Mouse (Mus musculus) forebrain, embryonic 13.5 days (tissue): ENCODE measurements around the gene Mrpl19. TPM values are rescaled to one million over a fixed set of nuclear protein-coding genes. Genes with fewer than 3 reads are reported as not detected.

Source experiments
- ATAC-seq: fragments of 200-750 bp; cut with Nextera tagmentation; 2 replicates; pipeline ENCODE4 v1.8.0; 2017
- H3K27ac ChIP-seq: fragments of 300-500 bp; sonication (generic); 2 replicates; pipeline ENCODE4 v1.5.1; 2015; ENCODE audit warnings: inconsistent platforms, mild to moderate bottlenecking, moderate library complexity
- H3K27me3 ChIP-seq: fragments of 300-500 bp; sonication (generic); 2 replicates; pipeline ENCODE4 v1.6.1; 2015; ENCODE audit warnings: mild to moderate bottlenecking, inconsistent platforms
- H3K36me3 ChIP-seq: fragments of 300-500 bp; sonication (generic); 2 replicates; pipeline ENCODE4 v1.6.1; 2015; ENCODE audit warnings: mild to moderate bottlenecking, inconsistent platforms; ENCODE audit not compliant: poor library complexity, severe bottlenecking
- H3K4me1 ChIP-seq: fragments of 300-500 bp; sonication (generic); 2 replicates; pipeline ENCODE4 v1.6.1; 2015; ENCODE audit warnings: inconsistent platforms
- H3K4me2 ChIP-seq: fragments of 300-500 bp; sonication (generic); 2 replicates; pipeline ENCODE4 v1.6.1; 2015; ENCODE audit warnings: inconsistent platforms, mild to moderate bottlenecking, moderate library complexity
- H3K4me3 ChIP-seq: fragments of 300-500 bp; sonication (generic); 2 replicates; pipeline ENCODE4 v1.5.1; 2015; ENCODE audit warnings: mild to moderate bottlenecking, inconsistent platforms
- H3K9ac ChIP-seq: fragments of 300-500 bp; sonication (generic); 2 replicates; pipeline ENCODE4 v1.6.1; 2015; ENCODE audit warnings: mild to moderate bottlenecking, inconsistent platforms
- H3K9me3 ChIP-seq: fragments of 300-500 bp; sonication (generic); replicated peaks from 2 replicates; pipeline ENCODE4 v1.6.1; 2016; ENCODE audit warnings: inconsistent platforms
- WGBS: fragments of 180-500 bp; shearing (Covaris S2); methylation state at CpG from one replicate; pipeline ENCODE4 v1.1.7; 2015; 5-methylcytosine and 5-hydroxymethylcytosine counted together
- polyA plus RNA-seq: library from polyadenylated mRNA; unstranded; fragments of >200 nt; fragmentation: Nextera tagmentation; extraction: Ambion mirVana; gene quantifications from 2 replicates; pipeline ENCODE4 v1.2.1, GENCODE M21; 2015

The Mrpl19 gene
- polyA plus RNA-seq, result 50.1 and 52.2 TPM in 2 replicates

DNA sequence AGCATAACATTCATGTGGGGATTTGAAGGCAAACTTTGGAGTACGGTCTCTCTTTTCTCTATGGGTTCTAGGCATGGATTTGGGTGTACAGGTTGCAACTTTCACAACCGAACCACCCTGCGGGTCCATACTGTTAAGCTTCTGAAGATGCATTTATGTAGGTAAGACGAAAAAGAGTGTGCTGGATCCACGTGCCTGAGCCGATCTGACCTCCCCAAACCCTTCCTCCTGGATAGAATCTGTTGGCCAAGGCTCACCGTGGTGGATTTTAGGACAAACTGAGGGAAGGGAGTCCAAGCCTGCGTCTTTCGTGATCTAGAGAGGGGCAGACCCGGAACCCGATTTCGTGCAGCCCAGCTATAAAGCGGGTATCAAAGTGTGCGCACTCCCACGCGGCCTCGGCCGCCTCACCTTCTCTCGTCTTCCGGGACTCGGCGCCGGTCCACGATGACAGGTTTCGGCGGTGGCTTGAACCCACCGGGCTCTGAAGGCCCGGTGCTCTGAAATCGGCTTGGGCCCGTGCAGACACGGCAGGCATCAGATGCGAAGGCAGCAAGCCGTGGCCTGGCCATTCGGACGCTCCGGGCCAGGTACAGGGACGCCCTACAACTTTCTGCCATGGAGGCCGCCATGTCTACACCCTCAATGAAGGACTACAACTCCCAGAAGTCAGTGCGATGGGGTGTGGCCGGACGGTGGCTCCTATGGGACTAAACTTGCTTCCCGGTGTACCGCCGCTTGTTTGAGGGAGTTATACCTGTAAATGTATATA, at the start of gene Mrpl19:
Gene Mrpl19, minus strand, starts transcription at position 663 of the 772 bp plus-strand sequence.
- H3K4me3 ChIP-seq, result peak within 1 kb of the TSS; percentile 79
- peak within 1 kb of the TSS; percentile 77 for H3K4me2 ChIP-seq
- H3K9me3 ChIP-seq, result no peaks in the 10 kb centered on the region
- peak; percentile 99 for ATAC-seq
- 0 out of 2 replicates have a peak within 1 kb of the TSS, but pooled peaks have one; percentile 14 for H3K27ac ChIP-seq
- H3K27me3 ChIP-seq, result no peaks in the 10 kb centered on the region
- H3K4me1 ChIP-seq, result peaks cover 10% of the 10 kb centered on the region
- H3K9ac ChIP-seq, result peak within 1 kb of the TSS; percentile 77
- WGBS, result under 1% methylated on average over 44 of the region's 44 CpGs
- H3K36me3 ChIP-seq, result peaks cover 32% of the 10 kb centered on the region

DNA sequence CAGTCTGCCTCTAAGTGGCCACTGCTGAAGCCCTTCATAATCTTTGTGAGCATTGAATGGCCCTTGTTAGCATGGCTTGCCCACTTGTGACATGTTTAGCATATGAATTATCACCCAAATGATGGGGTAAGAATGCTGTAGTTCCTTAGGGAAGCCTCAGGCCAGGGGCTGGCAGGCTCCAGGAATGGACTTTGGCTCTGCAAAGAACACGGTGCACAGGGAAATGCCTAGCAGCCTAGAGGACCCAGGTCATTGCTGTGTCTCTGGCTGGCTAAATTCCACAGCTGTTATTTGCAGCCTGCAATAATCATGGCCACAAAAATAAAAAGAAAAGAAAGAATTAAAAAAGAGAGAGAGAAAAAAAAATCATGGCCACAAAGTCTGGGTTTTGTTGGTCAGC, 46.6 kb upstream of the Mrpl19 start:
- H3K4me1 ChIP-seq, result no peaks in the 10 kb centered on the region
- H3K9ac ChIP-seq, result no peak overlapping the region
- H3K36me3 ChIP-seq, result no peaks in the 10 kb centered on the region
- H3K27me3 ChIP-seq, result no peaks in the 10 kb centered on the region
- no peak overlapping the region for H3K4me3 ChIP-seq
- H3K27ac ChIP-seq, result no peak overlapping the region
- WGBS, result 47% methylated on average over 1 of the region's 1 CpGs
- ATAC-seq, result no peak
- H3K4me2 ChIP-seq, result no peak overlapping the region
- H3K9me3 ChIP-seq, result no peaks in the 10 kb centered on the region

DNA sequence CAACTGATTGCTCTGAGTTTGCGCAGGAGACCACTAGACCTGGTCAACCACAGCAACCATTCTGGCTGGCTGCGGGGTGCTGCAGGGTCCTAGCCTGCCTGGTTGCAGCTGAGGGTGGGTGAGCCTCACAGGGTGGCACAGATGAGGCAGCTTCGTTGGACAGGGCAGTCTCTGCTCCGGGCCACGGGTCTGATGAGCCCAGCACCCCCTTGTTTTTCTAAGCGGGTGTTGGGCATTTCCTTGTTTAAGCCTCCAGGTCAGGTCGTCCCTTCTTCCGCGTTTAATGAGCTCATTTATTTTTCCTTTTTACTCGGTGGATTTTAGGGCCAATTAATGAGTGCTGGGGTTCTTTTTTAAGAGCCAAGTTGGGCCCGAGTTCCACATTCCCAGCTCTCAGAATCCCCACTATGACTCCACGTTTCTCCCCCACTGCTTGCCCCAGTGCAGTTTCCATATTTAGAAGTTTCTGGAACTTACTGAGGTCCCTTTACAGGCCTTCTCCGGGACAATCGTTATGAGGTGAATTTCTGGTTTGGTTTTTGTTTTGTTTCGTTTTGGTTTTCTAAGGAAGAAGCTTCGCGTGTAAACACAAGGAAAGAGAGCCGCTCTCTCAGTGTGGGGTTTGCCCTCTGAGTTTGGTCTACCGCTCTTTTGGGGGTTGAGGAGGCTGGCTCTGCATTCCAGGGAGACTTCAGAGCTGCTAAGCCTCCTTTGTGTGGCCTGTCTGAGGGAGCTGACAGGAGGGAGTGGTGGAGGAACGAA, 24.5 kb upstream of the Mrpl19 start:
- H3K4me1 ChIP-seq, result peaks cover 12% of the 10 kb centered on the region
- H3K4me3 ChIP-seq, result no peak overlapping the region
- no peaks in the 10 kb centered on the region for H3K36me3 ChIP-seq
- WGBS, result 24% methylated on average over 20 of the region's 20 CpGs
- H3K4me2 ChIP-seq, result peak overlapping the region; percentile 22; the same call in 1 of the 2 replicates
- H3K9me3 ChIP-seq, result no peaks in the 10 kb centered on the region
- peak overlapping the region; percentile 21; the same call in 1 of the 2 replicates for H3K9ac ChIP-seq
- peak; percentile 55; the same call in 1 of the 2 replicates for ATAC-seq
- H3K27me3 ChIP-seq, result no peaks in the 10 kb centered on the region
- H3K27ac ChIP-seq, result no peak overlapping the region

DNA sequence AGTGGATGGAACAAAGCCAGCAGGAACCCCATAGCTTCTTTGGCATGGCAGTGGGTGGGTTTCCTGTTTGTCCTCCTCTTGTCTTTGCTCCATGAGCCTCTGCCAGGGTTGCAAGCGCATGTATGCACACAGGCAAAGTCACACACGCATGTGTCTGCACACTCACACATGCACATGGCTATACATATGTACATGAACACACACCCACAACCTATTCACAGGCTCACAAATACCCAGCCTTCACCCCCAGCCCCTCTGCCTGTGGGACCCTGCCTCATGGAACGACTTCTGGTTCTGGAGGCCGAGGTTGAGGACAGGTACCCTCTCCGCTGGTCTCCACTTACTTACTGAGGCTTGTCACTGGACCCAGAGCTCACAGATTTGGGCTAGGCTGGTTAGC, 22.6 kb upstream of the Mrpl19 start:
- H3K27ac ChIP-seq, result no peak overlapping the region
- no peak overlapping the region for H3K9ac ChIP-seq
- no peaks in the 10 kb centered on the region for H3K36me3 ChIP-seq
- no peak overlapping the region for H3K4me3 ChIP-seq
- H3K4me1 ChIP-seq, result peaks cover 12% of the 10 kb centered on the region
- no peaks in the 10 kb centered on the region for H3K9me3 ChIP-seq
- H3K27me3 ChIP-seq, result no peaks in the 10 kb centered on the region
- H3K4me2 ChIP-seq, result no peak overlapping the region
- 95% methylated on average over 5 of the region's 5 CpGs for WGBS
- no peak for ATAC-seq

DNA sequence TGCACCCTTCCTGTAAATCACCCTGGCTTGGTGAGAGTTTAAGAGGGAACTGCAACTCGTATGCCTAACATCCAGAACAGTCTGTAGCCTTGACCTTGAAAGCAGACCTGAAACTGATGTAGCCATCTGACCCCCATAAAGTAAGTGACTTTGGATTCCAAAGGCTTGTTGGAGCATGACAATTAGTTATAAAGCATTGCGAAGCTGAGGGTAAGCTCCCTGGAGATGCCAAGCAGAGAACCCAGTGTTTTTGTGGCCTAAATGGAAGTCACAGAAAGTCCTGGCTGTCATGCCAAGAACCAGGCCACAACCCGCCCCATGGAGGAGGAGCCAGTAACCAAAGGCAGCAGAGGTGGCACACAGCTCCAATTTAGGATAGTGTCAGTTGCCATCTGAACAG, 21.8 kb upstream of the Mrpl19 start:
- Histone ChIP-seq H3K9me3 (no peaks in the 10 kb centered on the region), H3K4me3 (no peak overlapping the region), H3K9ac (no peak overlapping the region), H3K27ac (no peak overlapping the region), H3K27me3 (no peaks in the 10 kb centered on the region), H3K4me2 (no peak overlapping the region), H3K36me3 (no peaks in the 10 kb centered on the region), H3K4me1 (peaks cover 12% of the 10 kb centered on the region)
- WGBS, result 54% methylated on average over 3 of the region's 3 CpGs
- ATAC-seq, result no peak

DNA sequence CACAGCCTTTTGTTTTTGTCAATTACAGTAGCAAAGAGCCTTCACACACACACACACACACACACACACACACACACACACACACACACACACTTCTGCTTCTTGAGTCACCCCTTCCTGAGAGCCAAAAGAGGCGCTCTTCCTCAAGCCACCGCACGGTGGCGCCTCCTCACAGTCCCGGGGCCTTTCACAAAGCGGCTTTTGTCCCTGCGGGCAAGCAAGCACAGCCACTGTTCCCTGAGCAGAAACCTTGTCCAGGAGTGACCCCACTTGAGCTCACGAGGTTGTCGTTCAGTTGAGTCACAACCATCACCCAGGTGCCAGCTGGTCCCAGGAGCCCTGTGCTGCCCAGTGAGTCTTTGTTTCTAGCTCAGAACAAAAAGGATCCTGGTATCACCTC, 21.3 kb upstream of the Mrpl19 start:
- no peak overlapping the region for H3K27ac ChIP-seq
- H3K9ac ChIP-seq, result no peak overlapping the region
- H3K4me1 ChIP-seq, result peaks cover 12% of the 10 kb centered on the region
- no peak overlapping the region for H3K4me3 ChIP-seq
- no peaks in the 10 kb centered on the region for H3K27me3 ChIP-seq
- no peaks in the 10 kb centered on the region for H3K36me3 ChIP-seq
- ATAC-seq, result peak; percentile 76
- H3K9me3 ChIP-seq, result no peaks in the 10 kb centered on the region
- under 1% methylated on average over 9 of the region's 9 CpGs for WGBS
- no peak overlapping the region for H3K4me2 ChIP-seq

DNA sequence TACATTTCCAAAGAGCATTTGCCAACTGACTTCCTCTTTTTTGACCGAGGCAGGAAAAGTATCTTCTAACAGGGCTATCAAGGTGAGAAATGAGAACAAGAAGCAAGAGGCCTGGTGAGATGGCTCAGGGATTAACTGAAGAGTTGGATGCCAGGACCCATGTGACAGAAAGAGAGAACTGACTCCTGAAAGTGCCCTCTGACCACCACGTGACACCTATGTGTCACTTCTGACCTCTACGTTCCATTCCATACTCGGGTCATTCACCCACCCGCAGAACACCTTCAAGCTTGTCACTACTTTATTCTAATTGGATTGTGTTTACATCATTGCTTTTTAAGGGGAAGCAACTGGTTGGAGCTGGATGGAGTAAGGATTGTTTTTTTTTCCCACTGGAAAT, 20.8 kb upstream of the Mrpl19 start:
- no peak for ATAC-seq

DNA sequence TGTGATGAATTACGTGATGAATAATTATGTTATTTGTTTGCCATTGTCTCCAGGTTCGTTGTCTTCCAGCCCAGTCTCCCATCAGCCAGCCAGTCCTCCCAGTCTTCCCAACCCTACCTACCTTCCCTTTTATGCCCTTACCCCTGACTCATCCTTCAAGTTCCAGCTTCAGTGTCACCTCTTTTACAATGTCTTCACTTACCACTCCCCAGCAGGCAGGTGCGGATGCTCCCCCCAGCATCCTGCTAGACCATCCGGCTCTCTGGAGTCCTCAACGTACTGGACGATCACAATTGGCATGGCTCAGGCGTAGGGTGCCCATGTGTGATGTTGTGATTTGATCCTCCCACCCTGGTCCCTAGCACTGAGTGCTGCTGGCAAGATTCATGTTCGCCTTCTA, 20.4 kb upstream of the Mrpl19 start:
- H3K27ac ChIP-seq, result no peak overlapping the region
- H3K27me3 ChIP-seq, result no peaks in the 10 kb centered on the region
- no peak overlapping the region for H3K4me3 ChIP-seq
- no peak overlapping the region for H3K4me2 ChIP-seq
- H3K36me3 ChIP-seq, result no peaks in the 10 kb centered on the region
- ATAC-seq, result no peak
- 92% methylated on average over 8 of the region's 8 CpGs for WGBS
- no peaks in the 10 kb centered on the region for H3K9me3 ChIP-seq
- peaks cover 12% of the 10 kb centered on the region for H3K4me1 ChIP-seq
- H3K9ac ChIP-seq, result no peak overlapping the region

More for the DNA sequence above, 20.8 kb upstream of the Mrpl19 start:
- H3K27ac ChIP-seq, result no peak overlapping the region
- H3K4me1 ChIP-seq, result peaks cover 12% of the 10 kb centered on the region
- no peaks in the 10 kb centered on the region for H3K9me3 ChIP-seq
- no peaks in the 10 kb centered on the region for H3K36me3 ChIP-seq
- no peak overlapping the region for H3K9ac ChIP-seq
- H3K4me3 ChIP-seq, result no peak overlapping the region
- H3K4me2 ChIP-seq, result no peak overlapping the region
- H3K27me3 ChIP-seq, result no peaks in the 10 kb centered on the region
- 56% methylated on average over 5 of the region's 5 CpGs for WGBS

DNA sequence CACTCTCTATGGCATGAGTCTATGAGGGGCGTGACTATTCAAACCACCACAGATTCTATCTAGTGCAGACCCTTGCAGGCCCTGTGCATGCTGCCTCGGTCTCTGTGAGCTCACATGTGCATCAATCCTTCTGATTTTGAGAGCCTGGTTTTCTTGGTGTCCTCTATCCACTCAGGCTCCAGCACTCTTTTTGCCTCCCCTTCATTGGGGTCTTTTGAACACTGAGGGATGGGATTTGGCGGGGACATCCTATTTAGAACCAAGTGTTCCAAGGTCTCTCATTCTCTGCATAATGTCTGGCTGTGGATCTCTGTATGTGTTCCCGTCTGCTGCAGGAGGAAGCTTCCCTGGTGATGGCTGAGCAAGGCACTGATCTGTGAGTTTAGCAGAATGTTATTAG, 13.5 kb upstream of the Mrpl19 start:
- Histone ChIP-seq H3K9ac (no peak overlapping the region), H3K4me2 (no peak overlapping the region), H3K4me1 (no peaks in the 10 kb centered on the region), H3K27me3 (no peaks in the 10 kb centered on the region), H3K36me3 (no peaks in the 10 kb centered on the region), H3K27ac (no peak overlapping the region), H3K4me3 (no peak overlapping the region), H3K9me3 (no peaks in the 10 kb centered on the region)
- no peak for ATAC-seq
- 85% methylated on average over 4 of the region's 4 CpGs for WGBS

DNA sequence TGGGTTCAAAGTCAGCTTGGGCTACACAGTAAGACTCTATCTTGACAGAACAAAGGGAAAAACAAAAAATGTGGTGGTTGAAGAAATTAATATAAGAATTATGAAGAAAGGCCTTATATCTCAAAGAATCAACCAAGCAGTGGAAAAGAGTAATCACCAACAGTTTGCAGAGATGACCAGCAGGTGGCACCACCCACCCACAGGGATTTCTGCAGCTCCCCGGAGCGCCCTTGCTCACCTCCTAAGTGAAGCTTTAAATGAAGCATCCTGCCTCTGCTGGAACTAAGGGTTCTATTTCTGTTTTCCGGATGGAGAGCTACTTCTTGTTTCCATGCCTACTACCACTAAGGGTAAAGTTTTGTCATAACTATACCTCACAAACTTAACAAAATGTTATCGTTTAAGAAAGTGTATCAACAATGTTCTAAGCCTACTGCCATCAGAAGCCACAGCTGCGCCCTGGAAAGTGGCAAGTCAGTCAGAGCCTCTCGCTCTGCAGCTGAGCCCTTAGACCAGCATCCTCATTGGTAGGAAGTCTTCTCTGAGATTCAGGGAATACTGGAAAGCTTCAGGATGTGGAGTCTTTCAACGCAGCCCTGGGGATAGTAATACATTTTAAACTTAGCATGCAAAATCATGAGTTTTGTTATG, 10.3 kb upstream of the Mrpl19 start:
- no peak overlapping the region for H3K4me3 ChIP-seq
- H3K27me3 ChIP-seq, result no peaks in the 10 kb centered on the region
- H3K27ac ChIP-seq, result no peak overlapping the region
- H3K9ac ChIP-seq, result no peak overlapping the region
- ATAC-seq, result peak; percentile 81
- H3K4me2 ChIP-seq, result no peak overlapping the region
- no peaks in the 10 kb centered on the region for H3K36me3 ChIP-seq
- whole genome bisulfite sequencing, result 36% methylated on average over 7 of the region's 7 CpGs
- no peaks in the 10 kb centered on the region for H3K4me1 ChIP-seq
- H3K9me3 ChIP-seq, result no peaks in the 10 kb centered on the region

DNA sequence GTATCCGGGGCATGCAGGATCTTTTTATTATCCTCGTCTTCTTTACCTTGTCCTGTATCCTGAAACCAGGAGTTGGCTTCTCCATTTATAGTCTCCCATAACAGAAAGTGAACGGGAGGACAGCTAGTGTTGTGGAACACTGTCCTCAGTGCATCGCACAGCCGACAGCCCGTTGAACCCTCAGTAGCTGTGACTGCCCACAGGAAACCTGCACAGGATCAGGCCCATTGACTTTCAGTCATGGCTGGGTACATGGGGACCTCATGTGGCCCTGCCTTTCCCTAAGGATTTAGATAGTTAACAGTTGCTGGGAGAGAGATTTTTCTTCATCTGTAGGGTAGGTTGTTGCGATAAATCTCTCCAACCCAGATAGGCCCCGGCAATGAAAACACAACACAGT, 6.8 kb upstream of the Mrpl19 start:
- WGBS, result 92% methylated on average over 8 of the region's 8 CpGs
- no peak for ATAC-seq
- Histone ChIP-seq H3K36me3 (no peaks in the 10 kb centered on the region), H3K27me3 (no peaks in the 10 kb centered on the region), H3K4me3 (no peak overlapping the region), H3K4me1 (no peaks in the 10 kb centered on the region), H3K9me3 (no peaks in the 10 kb centered on the region), H3K27ac (no peak overlapping the region), H3K4me2 (no peak overlapping the region), H3K9ac (no peak overlapping the region)

DNA sequence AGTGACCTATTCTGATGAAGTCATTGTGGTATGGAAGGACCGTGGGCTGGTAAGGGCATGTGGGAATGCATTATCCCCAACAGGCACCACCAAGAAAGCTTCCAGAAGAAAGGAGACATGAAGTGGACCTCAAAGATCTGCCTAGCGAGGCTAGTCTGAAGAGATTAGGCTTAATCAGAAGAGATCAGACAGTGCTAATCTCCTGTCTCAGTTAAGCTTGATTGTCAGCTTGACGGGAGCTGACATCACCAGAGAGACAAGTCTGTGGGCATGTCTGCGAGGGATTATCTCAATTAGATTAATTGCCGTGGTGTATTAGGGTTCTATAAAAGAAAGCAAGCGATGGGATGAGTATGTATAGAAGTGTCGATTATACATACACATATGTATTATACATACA, 5.4 kb upstream of the Mrpl19 start:
- Histone ChIP-seq H3K36me3 (no peaks in the 10 kb centered on the region), H3K4me1 (no peaks in the 10 kb centered on the region), H3K4me2 (no peak overlapping the region), H3K4me3 (no peak overlapping the region), H3K9ac (no peak overlapping the region), H3K27ac (no peak overlapping the region), H3K27me3 (no peaks in the 10 kb centered on the region), H3K9me3 (no peaks in the 10 kb centered on the region)
- WGBS, result 45% methylated on average over 7 of the region's 7 CpGs
- no peak for ATAC-seq
